Mouse (Mus musculus): ENCODE data around the gene Ddx31.

The Ddx31 gene

GRCm38 (mm10) chr2:28840222-28840951 is at the start of gene Ddx31, which contains the start of gene Gtf3c4:
Ddx31 (plus strand) TSS chr2:28840406.
Gtf3c4 (minus strand) TSS chr2:28840360.
- peak; percentile 96 for DNase-seq

- DNase-seq: no peak
Measured at GRCm38 (mm10) chr2:28792931-28793610, 47.1 kb upstream of the Ddx31 start.

DNA sequence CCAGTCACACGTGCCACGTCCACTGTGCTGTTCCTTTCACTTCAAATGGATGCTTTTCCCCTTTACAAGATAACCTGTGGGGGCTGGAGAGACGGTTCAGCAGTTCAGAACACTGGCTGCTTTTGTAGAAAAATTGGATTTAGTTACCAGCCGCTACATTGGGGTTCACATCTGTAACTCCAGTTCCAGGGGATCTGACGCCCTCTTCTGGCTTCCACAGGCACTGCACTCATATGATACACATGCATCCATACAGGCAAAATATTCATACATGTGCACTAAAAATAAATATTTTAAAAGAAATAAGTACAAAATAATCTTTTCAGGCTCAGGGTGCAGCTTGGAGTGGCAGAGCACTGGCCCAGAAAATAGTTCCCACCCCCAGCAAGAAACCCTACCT is 45.6 kb upstream of the Ddx31 start:
- peak; percentile 32 for DNase-seq

DNA sequence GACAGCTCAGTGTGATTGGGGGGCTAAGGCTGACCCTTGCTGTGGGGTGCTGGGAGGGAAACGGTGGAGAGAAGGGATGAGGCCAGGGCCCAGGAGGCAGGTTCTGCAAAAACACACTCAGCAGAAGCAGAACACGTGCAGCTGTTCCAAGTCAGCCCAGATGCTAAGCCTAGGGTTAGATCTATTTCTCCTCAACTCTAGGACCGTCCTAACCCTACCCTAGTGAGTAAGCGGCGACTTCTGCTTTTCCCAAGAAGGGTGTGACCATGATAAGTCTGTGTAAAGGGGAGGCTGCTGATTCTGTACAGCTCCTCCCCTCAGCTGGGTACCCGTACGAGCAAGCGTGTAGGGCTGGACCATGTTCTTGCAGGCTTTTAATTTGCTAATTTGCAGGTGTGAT is 43.9 kb upstream of the Ddx31 start:
- DNase-seq: no peak

DNA sequence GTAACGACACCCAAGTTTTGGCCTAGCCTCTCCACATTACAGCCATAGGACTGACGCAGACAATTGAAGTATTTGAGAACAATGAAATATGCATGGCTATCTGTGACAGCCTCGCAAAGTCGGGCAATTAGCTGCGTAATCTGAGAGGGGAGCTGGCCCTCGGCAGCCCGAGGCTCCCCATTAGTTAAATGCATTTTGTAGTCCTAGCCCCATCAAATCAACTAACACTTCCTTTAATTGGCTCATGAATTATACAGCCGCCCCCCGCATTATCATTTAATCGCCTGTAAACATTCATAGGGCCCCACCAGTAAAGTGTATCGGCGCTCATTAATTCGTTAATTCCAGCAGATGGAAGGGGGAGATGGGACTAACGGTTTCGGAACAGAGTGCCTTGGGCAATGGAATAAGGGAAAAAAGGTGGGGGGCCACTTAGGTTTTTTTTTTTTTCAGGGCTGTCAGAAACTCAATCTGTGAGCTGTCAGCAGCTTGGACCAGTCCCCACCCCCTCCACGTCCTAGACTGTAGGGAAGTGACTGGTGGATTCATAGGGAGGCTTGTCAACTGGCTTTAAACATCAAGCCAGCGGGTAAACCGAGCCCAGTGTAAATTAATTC is 42.6 kb upstream of the Ddx31 start:
- no peak for DNase-seq

GRCm38 (mm10) chr2:28798390-28798789 is 41.8 kb upstream of the Ddx31 start:
- DNase-seq: no peak

DNA sequence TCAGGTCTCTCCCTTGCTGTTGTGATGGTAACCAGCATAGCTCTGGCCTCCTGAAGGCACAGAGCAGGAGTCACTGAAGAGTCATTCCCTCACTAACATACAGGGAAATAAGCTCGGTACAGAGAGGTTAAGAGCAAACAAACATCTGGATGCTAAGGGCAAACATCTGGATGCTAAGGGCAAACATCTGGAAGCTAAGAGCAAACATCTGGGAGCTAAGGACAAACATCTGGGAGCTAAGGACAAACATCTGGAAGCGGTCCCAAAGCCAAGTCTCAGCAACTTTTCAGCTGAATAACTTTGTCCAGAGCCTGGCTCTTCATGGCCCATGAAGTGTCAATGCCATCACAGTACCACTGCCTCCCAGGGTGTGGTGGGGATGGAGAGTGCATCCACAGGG is 40.6 kb upstream of the Ddx31 start:
- DNase-seq: no peak

DNA sequence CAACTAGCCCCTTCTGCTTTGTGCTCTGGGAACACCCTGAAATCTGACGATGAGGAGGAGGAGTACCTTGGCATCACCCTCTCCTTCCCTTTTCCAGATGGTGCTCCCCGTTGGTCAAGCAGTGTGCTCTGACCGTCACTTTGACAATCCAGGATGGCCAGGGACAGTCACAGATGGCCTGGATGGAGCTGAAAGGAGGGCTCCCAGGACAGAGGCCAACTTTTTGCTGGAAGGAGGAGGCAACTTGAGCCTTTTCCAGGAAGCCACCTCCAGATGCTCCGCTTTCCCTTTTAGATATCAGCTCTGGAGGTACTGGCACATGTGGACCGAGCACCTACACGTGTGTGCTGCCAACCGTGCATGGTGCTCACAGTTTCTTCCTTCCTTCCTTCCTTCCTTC is 36.8 kb upstream of the Ddx31 start:
- DNase-seq: no peak

DNA sequence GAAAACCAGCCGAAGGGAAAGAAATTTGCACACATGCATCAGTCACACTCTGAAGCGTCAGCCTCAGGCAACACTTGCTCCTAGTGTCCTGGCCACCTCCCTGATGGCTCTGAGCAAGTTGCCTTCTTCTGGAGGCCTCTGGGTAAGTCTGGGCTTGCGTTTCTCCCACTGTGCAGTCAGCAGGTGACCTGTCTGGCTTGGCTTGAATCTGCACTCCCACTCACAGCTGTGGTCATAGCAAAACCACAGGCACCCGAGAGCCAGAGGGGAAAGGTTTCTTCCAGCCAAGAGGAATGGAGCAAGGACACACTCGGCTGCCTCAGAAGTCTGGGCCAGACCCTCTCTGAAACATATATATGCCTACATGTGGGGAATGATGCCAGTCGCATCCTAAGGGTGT is 31.4 kb upstream of the Ddx31 start:
- no peak for DNase-seq

- DNase-seq: peak; percentile 17
Measured at GRCm38 (mm10) chr2:28810260-28811013, 29.8 kb upstream of the Ddx31 start.

GRCm38 (mm10) chr2:28818866-28819265 is 21.3 kb upstream of the Ddx31 start:
- no peak for DNase-seq

GRCm38 (mm10) chr2:28829265-28829664 is 10.9 kb upstream of the Ddx31 start:
- DNase-seq: no peak

- no peak for DNase-seq
Measured at GRCm38 (mm10) chr2:28836181-28836940, 3.8 kb upstream of the Ddx31 start.

- peak; percentile 45 for DNase-seq
Measured at GRCm38 (mm10) chr2:28839501-28840221, 545 bp upstream of the Ddx31 start.

DNA sequence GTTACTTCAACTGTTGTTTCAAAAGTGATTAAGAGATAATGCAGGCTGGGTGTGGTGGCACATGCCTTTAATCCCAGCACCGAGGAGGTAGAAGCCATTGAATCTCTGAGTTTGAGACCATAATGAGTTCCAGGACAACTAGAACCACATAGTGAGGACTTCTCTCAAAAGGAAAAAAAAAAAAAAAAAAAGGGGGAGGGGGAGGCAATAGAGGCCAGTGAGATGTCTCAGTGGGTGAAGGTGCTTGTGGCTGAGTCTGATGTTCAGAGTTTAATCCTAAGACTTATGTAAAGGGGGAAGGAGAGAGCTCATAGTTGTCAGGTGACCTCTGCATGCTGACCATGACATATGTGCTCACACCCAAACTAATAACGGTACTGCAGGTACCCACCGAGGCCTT is 1.8 kb downstream of the Ddx31 start:
- no peak for DNase-seq

- no peak for DNase-seq
Measured at GRCm38 (mm10) chr2:28848879-28849278, 8.7 kb downstream of the Ddx31 start.

DNA sequence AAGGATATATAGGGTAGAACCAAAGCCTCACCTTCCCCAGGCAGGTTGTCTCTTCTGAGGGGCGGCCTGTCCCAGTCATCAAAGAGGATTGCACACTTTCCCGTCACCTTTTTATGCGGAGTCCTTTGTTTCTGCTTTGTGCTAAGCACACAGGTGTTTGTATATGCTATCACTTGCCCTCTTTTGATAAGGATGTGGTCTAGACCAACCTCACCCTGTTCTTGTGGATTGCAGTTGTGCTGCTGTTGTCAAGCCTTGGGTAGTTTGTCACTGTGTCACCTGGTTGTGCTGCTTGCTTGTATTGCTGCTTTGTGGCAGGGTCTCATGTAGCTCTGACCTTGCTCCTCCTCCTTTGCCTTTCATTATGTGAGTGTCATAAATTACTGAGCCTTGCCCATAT is 12.4 kb downstream of the Ddx31 start:
- DNase-seq: peak; percentile 18

- DNase-seq: no peak
Measured at GRCm38 (mm10) chr2:28855773-28856172, 15.6 kb downstream of the Ddx31 start.

- no peak for DNase-seq
Measured at GRCm38 (mm10) chr2:28859303-28859702, 19.1 kb downstream of the Ddx31 start.

- no peak for DNase-seq
Measured at GRCm38 (mm10) chr2:28860678-28861423, 20.6 kb downstream of the Ddx31 start.

DNA sequence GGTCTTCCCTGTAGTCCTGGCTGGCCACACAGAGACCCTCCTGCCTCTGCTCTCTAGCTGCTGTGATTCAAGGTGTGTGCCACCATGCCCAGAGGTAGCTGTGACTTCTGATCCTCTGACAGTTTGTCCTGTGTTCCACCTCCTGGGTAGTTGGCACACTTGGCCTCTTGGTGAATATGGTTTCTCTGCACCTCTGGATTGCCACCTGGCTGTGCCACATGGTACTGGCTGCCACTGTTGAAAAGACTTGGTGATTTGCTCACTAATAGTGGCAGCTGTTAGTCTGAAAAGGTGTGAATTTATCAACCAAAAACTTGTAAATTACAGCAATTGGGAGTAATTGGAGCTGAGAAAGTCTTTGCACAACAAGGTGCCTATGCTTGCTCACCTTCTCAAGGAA is 23.7 kb downstream of the Ddx31 start:
- peak; percentile 26 for DNase-seq
